Mouse (Mus musculus) liver, adult 2 months (tissue): ENCODE measurements at regions not wholly inside any gene's neighbourhood (a gene's known extent, or its start where the extent isn't known, plus 50 kb on each side); places are given as distances from the start of the nearest gene placed in this dataset.

Experiments used
- CTCF ChIP-seq: fragments of 200-500 bp; IDR thresholded peaks from 2 replicates; pipeline ENCODE4 v1.5.1; 2011; ENCODE audit warnings: low read depth, low read length, control low read depth
- POLR2A ChIP-seq: fragments of 200-500 bp; IDR thresholded peaks from 2 replicates; pipeline ENCODE4 v1.6.1; 2011; ENCODE audit warnings: low read length, control low read depth; ENCODE audit not compliant: insufficient read depth; ENCODE audit errors: extremely low read depth

- TF ChIP-seq POLR2A (no peak), CTCF (no peak)
Measured at GRCm38 (mm10) chr13:59314419-59314818, 270.6 kb downstream of the Agtpbp1 start.
